Mouse (Mus musculus): ENCODE measurements at regions not wholly inside any gene's neighbourhood (a gene's known extent, or its start where the extent isn't known, plus 50 kb on each side); places are given as distances from the start of the nearest gene placed in this dataset.

GRCm38 (mm10) chr4:114728235-114729000 lies 93.1 kb upstream of the Gm12830 start:
- TF ChIP-seq CTCF (IDR thresholded peaks at IDR 0.05; ENCODE audit: borderline replicate concordance, insufficient read depth, low read length) (no peak), POLR2A (IDR thresholded peaks at IDR 0.05; ENCODE audit: low read depth, low read length) (no peak)

All from embryonic fibroblast, embryonic 13.5 days (primary cell).